Mouse (Mus musculus): ENCODE measurements around the gene Gm5741. TPM values are rescaled to one million over a fixed set of nuclear protein-coding genes. Genes with fewer than 3 reads are reported as not detected.

The Gm5741 gene
- total RNA-seq, 2 experiments from 2014 or later: not detected

DNA sequence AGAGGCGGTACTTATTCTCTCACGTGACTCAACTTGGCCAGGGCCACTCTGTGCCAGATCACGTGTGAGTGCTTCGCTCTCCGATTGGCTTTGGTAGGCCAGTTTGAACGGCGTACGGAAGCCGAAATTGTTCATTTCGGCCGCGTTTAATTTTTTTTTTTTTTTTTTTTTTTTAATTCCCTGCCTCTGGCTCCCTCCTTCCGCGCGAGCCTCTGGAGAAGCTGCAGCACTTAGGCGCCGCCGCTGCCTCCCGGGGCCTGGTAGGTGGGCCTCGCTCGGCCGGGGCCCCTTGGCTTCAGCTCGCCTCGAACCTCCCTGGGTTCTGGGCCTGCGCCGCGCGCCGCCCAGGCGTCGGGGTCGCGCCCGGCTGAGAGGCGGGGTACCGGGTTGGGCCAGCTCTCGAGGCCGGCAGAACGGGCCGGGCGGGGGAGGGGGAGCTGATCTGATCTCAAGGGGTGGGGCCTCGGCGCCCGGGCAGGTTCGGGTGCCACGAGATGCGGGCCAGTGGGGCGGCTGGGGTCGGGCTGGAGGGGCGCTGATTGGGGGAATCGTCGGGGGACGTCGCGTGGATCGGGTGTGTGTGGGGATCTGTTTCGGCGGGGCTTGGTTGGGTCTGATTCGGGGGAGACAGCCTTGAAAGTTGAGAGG, 30.9 kb downstream of the Gm5741 start, which contains the start of gene Tnpo2:
Tnpo2 (plus strand) TSS at position 198 of the 648 bp plus-strand sequence.
- TF ChIP-seq CTCF (IDR thresholded peaks at IDR 0.05): no peak
- intact Hi-C loops (cut with DNase I): no loop called here
- peak within 1 kb of the TSS; percentile 98 for H3K27ac ChIP-seq
- peak within 1 kb of the TSS; percentile 86 for H3K4me3 ChIP-seq
- DNase-seq (ENCODE audit: extremely low spot score in 1 of 2, low spot score in 2 of 2): peak; percentile 84 to 89

DNA sequence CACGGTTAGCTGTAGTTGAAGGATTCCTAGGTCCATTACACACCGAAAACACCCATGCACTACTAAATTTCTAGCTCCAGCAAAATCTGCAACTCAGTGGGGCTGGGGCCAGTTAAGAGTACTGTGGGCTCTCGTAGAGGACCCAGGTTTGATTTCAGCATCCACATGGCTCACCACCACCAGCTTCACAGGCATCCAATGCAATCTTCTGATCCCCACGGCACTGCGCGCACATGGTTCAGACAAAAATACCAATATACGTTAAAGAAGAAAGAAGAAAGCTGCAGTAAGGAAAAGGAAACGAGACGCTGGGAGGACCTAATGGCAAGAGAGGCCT, 31.4 kb downstream of the Gm5741 start:
- peak overlapping the region; percentile 98 for H3K27ac ChIP-seq
- no peak for DNase-seq (ENCODE audit: extremely low spot score in 1 of 2, low spot score in 2 of 2)
- peak overlapping the region; percentile 86 for H3K4me3 ChIP-seq
- intact Hi-C loops (cut with DNase I): no loop called here
- TF ChIP-seq CTCF (IDR thresholded peaks at IDR 0.05): no peak

- no peak for DNase-seq (ENCODE audit: extremely low spot score in 1 of 2, low spot score in 2 of 2)
- intact Hi-C loops (cut with DNase I): no loop called here
- H3K27ac ChIP-seq: peak overlapping the region; percentile 98; the same call in 1 of the 2 replicates
- TF ChIP-seq CTCF (IDR thresholded peaks at IDR 0.05): no peak
- peak overlapping the region; percentile 86 for H3K4me3 ChIP-seq
Observed at GRCm38 (mm10) chr8:85035728-85036310, 32.0 kb downstream of the Gm5741 start.

GRCm38 (mm10) chr8:85035165-85035727, 32.5 kb downstream of the Gm5741 start:
- no peak for DNase-seq (ENCODE audit: extremely low spot score in 1 of 2, low spot score in 2 of 2)
- H3K4me3 ChIP-seq: peak overlapping the region; percentile 86
- TF ChIP-seq CTCF (IDR thresholded peaks at IDR 0.05): no peak
- H3K27ac ChIP-seq: peak overlapping the region; percentile 24; the same call in 1 of the 2 replicates
- intact Hi-C loops (cut with DNase I): no loop called here

DNA sequence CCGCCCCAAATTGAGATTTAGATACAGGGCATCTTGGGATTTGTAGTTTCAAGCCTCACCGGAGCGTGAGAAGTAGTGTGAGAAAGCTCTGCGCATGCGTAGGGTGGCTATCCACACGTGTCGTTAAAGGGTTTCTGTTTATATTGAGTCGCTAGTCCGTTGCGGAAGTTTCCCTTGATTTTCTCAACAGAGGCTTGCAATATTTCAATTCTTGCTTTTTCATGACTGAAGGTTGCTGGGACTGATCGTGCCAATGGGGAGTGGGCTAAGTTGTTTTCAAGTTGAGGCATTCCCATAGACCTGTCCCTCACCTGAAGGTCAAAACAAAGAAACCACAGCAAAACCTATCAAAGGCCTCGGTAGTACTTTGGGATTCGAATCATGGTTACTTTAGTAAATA, 33.0 kb downstream of the Gm5741 start:
- Histone ChIP-seq H3K27ac (0 out of 2 replicates have a peak overlapping the region, but pooled peaks have one; percentile 24), H3K4me3 (peak overlapping the region; percentile 86)
- DNase-seq (ENCODE audit: extremely low spot score in 1 of 2, low spot score in 2 of 2): peak; percentile 56 to 68
- intact Hi-C loops (cut with DNase I): no loop called here
- TF ChIP-seq CTCF (IDR thresholded peaks at IDR 0.05): no peak

DNA sequence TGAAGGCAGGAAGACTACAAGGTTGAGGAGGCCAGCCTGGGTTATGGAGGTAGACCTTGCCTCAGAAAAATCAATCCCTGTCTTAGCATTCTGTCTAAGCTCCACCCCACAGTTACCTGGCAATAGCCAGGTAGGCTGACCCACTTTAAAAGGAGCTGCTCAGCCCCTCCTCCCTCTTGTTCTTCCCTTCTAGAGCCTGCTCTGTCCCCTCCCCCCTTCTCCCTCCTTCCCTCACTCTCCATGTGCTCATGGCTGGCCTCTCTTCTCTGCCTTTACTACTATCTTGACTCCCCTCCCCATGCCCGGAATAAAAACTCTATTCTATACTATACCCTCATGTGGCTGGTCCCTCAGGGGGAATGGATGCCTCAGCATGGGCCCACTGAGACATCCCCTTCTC, 33.9 kb downstream of the Gm5741 start:
- TF ChIP-seq CTCF (IDR thresholded peaks at IDR 0.05): no peak
- intact Hi-C loops (cut with DNase I): no loop called here
- no peak for DNase-seq (ENCODE audit: extremely low spot score in 1 of 2, low spot score in 2 of 2)
- Histone ChIP-seq H3K27ac (no peak overlapping the region), H3K4me3 (no peak overlapping the region)

GRCm38 (mm10) chr8:85032622-85033311, 35.0 kb downstream of the Gm5741 start:
- no peak for DNase-seq (ENCODE audit: extremely low spot score in 1 of 2, low spot score in 2 of 2)
- Histone ChIP-seq H3K27ac (no peak overlapping the region), H3K4me3 (no peak overlapping the region)
- TF ChIP-seq CTCF (IDR thresholded peaks at IDR 0.05): no peak
- intact Hi-C loops (cut with DNase I): no loop called here

DNA sequence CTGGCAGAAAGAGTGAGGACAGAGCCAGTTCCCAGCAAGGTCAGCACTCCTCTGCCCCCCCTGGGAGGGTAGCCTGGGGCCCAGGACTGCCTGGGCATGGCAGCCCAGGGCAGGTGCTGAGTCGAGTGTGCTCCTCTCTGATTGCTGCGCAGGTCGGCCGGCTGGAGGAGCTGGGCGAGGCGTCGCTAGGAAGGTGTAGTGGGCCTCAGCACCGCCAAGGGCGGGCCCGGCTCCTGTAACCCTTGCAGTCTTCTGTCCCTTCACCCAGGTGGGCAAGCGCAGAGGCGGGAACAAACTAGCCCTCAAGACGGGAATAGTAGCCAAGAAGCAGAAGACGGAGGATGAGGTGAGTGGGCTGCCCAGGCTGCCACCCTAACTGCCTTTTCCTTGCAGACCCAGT, 38.5 kb downstream of the Gm5741 start:
- no peak overlapping the region for H3K4me3 ChIP-seq
- H3K27ac ChIP-seq: no peak overlapping the region; the same call in 1 of the 2 replicates
- intact Hi-C loops (cut with DNase I): loop anchor here (5.0 kb wide), 2 partner anchors 43 to 52 kb away; partner anchors contain the start of genes Dhps and Junb
- no peak for TF ChIP-seq CTCF (IDR thresholded peaks at IDR 0.05)
- no peak for DNase-seq (ENCODE audit: extremely low spot score in 1 of 2, low spot score in 2 of 2)

DNA sequence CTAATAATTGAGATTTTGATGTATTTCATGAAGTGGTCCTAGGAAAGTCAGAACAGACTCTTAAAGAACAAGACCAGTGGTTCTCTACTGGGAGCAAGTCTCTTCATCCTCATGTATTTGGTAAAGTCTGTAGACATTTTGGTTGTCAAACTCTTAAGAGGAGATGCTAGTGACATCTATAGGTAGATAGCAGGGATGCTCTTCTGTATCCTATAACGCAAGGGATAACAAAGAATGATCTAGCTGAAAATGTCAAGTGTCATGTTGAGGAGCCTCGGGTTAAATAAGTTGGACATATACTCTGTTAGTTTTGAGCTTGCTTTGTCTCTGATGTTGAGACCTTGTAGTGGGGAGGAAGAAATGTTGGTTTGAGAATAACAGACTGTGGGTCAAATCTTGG, 39.9 kb downstream of the Gm5741 start:
- H3K4me3 ChIP-seq: peak overlapping the region; percentile 93
- intact Hi-C loops (cut with DNase I): loop anchor here (5.0 kb wide), 2 partner anchors 44 to 51 kb away; partner anchors contain the start of genes Dhps and Junb
- TF ChIP-seq CTCF (IDR thresholded peaks at IDR 0.05): peak; percentile 30
- no peak for DNase-seq (ENCODE audit: extremely low spot score in 1 of 2, low spot score in 2 of 2)
- peak overlapping the region; percentile 98; the same call in 1 of the 2 replicates for H3K27ac ChIP-seq

DNA sequence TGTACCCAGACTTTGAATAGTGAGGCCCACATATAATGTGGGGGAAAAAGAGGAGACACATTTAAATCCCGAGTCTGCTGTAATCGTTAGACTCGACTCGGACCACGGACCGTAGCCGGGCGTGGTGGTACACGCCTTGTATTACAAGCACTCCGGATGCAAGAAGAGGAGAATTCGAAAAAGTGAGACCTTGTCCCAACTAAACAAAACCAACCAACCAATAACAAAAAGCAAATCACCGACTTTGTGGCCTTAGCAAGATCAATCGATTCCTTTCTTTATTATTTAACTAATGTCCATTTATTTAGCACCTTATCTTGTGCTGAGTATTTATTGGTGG, 40.3 kb downstream of the Gm5741 start:
- TF ChIP-seq CTCF (IDR thresholded peaks at IDR 0.05): no peak
- no peak for DNase-seq (ENCODE audit: extremely low spot score in 1 of 2, low spot score in 2 of 2)
- intact Hi-C loops (cut with DNase I): loop anchor here (5.0 kb wide), 2 partner anchors 45 to 50 kb away; partner anchors contain the start of genes Dhps and Junb
- H3K27ac ChIP-seq: peak overlapping the region; percentile 98
- peak overlapping the region; percentile 93 for H3K4me3 ChIP-seq

GRCm38 (mm10) chr8:85026670-85027515, 40.9 kb downstream of the Gm5741 start, which contains the start of gene Trir:
Gene Trir, plus strand, starts transcription at chr8:85026823.
- peak; percentile 95 to 96 for DNase-seq (ENCODE audit: extremely low spot score in 1 of 2, low spot score in 2 of 2)
- TF ChIP-seq CTCF (IDR thresholded peaks at IDR 0.05): peak; percentile 2; the same call in 1 of the 2 replicates

More at GRCm38 (mm10) chr8:85026670-85027515, 40.9 kb downstream of the Gm5741 start, which contains the start of gene Trir:
- Histone ChIP-seq H3K27ac (peak within 1 kb of the TSS; percentile 98), H3K4me3 (peak within 1 kb of the TSS; percentile 93)
- intact Hi-C loops (cut with DNase I): loop anchor here (5.0 kb wide), 2 partner anchors 45 to 50 kb away; partner anchors contain the start of genes Dhps and Junb

Measured in left cerebral cortex, adult 2 months (tissue).